Mouse (Mus musculus): ENCODE data around the gene Cisd3. TPM values are rescaled to one million over a fixed set of nuclear protein-coding genes. Genes with fewer than 3 reads are reported as not detected.
A peak's percentile ranks its signal among the peaks of the same experiment; 100 is the strongest.
"Not testable (repeated sequence)": the region's sequence is repeated elsewhere in the genome, so short reads cannot be mapped to it uniquely, and the experiment has no call there.

Cisd3 gene
- 46.1 and 50.8 TPM in 2 replicates for total RNA-seq (2014; rRNA removed; ENCODE audit: low replicate concordance)
- polyA plus RNA-seq (2015; fragmentation: Nextera tagmentation; extraction: Ambion mirVana): 125 and 135 TPM in 2 replicates

GRCm38 (mm10) chr11:97685613-97686321 lies at the start of gene Cisd3:
Gene Cisd3 (plus strand): TSS chr11:97685826.
- peak within 1 kb of the TSS; percentile 74 for H3K4me2 ChIP-seq (ENCODE audit: low read depth, low read length)
- H3K4me3 ChIP-seq (ENCODE audit: low read depth, low read length): peak within 1 kb of the TSS; percentile 45

GRCm38 (mm10) chr11:97641668-97642067 lies 44.0 kb upstream of the Cisd3 start:
- TF ChIP-seq EP300 (IDR thresholded peaks at IDR 0.05; ENCODE audit: low read depth): no peak
- TF ChIP-seq CTCF (IDR thresholded peaks at IDR 0.05; ENCODE audit: low read depth): no peak
- 41% methylated on average over 8 of the region's 8 CpGs for WGBS
- H3K27me3 ChIP-seq (ENCODE audit: control insufficient read depth, insufficient read depth, low read length): no peaks in the 10 kb centered on the region

More at GRCm38 (mm10) chr11:97685613-97686321, at the start of gene Cisd3:
- peak; percentile 91 for DNase-seq (ENCODE audit: low spot score)
- ATAC-seq (ENCODE audit: insufficient read depth, low read depth): peak; percentile 93
- Histone ChIP-seq H3K9me3 (replicated peaks; ENCODE audit: control insufficient read depth, low read length) (no peaks in the 10 kb centered on the region), H3K4me1 (ENCODE audit: control insufficient read depth, insufficient read depth) (peaks cover 10% of the 10 kb centered on the region; the same call in 1 of the 2 replicates), H3K27me3 (ENCODE audit: control insufficient read depth, insufficient read depth, low read length) (no peaks in the 10 kb centered on the region), H3K36me3 (replicated peaks; ENCODE audit: control insufficient read depth, insufficient read depth, low read length) (peaks cover 34% of the 10 kb centered on the region), H3K9ac (replicated peaks; ENCODE audit: low read depth, low read length) (peak within 1 kb of the TSS; percentile 42), H3K27ac (ENCODE audit: low read depth) (peak within 1 kb of the TSS; percentile 56)
- WGBS: under 1% methylated on average over 35 of the region's 43 CpGs
- TF ChIP-seq EP300 (IDR thresholded peaks at IDR 0.05; ENCODE audit: low read depth) (0 out of 2 replicates have a peak, but pooled peaks have one; percentile 28), CTCF (IDR thresholded peaks at IDR 0.05; ENCODE audit: low read depth) (no peak)

GRCm38 (mm10) chr11:97642746-97643145 lies 42.9 kb upstream of the Cisd3 start:
- TF ChIP-seq EP300 (IDR thresholded peaks at IDR 0.05; ENCODE audit: low read depth): no peak
- TF ChIP-seq CTCF (IDR thresholded peaks at IDR 0.05; ENCODE audit: low read depth): 0 out of 2 replicates have a peak, but pooled peaks have one; percentile 13
- Histone ChIP-seq H3K27me3 (ENCODE audit: control insufficient read depth, insufficient read depth, low read length) (no peaks in the 10 kb centered on the region), H3K4me1 (ENCODE audit: control insufficient read depth, insufficient read depth) (no peaks in the 10 kb centered on the region), H3K27ac (ENCODE audit: low read depth) (no peak overlapping the region), H3K9me3 (replicated peaks; ENCODE audit: control insufficient read depth, low read length) (no peaks in the 10 kb centered on the region), H3K9ac (replicated peaks; ENCODE audit: low read depth, low read length) (no peak overlapping the region), H3K4me3 (ENCODE audit: low read depth, low read length) (no peak overlapping the region), H3K4me2 (ENCODE audit: low read depth, low read length) (no peak overlapping the region), H3K36me3 (replicated peaks; ENCODE audit: control insufficient read depth, insufficient read depth, low read length) (no peaks in the 10 kb centered on the region)
- ATAC-seq (ENCODE audit: insufficient read depth, low read depth) (no peak), DNase-seq (ENCODE audit: low spot score) (no peak)
- 47% methylated on average over 2 of the region's 2 CpGs for WGBS

More at GRCm38 (mm10) chr11:97641668-97642067, 44.0 kb upstream of the Cisd3 start:
- H3K9me3 ChIP-seq (replicated peaks; ENCODE audit: control insufficient read depth, low read length): no peaks in the 10 kb centered on the region
- H3K27ac ChIP-seq (ENCODE audit: low read depth): no peak overlapping the region
- no peak overlapping the region for H3K9ac ChIP-seq (replicated peaks; ENCODE audit: low read depth, low read length)
- no peak overlapping the region for H3K4me2 ChIP-seq (ENCODE audit: low read depth, low read length)
- no peaks in the 10 kb centered on the region for H3K36me3 ChIP-seq (replicated peaks; ENCODE audit: control insufficient read depth, insufficient read depth, low read length)
- ATAC-seq (ENCODE audit: insufficient read depth, low read depth): no peak
- no peaks in the 10 kb centered on the region for H3K4me1 ChIP-seq (ENCODE audit: control insufficient read depth, insufficient read depth)
- H3K4me3 ChIP-seq (ENCODE audit: low read depth, low read length): no peak overlapping the region
- no peak for DNase-seq (ENCODE audit: low spot score)

- H3K27me3 ChIP-seq (ENCODE audit: control insufficient read depth, insufficient read depth, low read length): no peaks in the 10 kb centered on the region
- no peak overlapping the region for H3K9ac ChIP-seq (replicated peaks; ENCODE audit: low read depth, low read length)
- DNase-seq (ENCODE audit: low spot score): no peak
- no peaks in the 10 kb centered on the region for H3K4me1 ChIP-seq (ENCODE audit: control insufficient read depth, insufficient read depth)
- TF ChIP-seq CTCF (IDR thresholded peaks at IDR 0.05; ENCODE audit: low read depth): no peak
- no peak for TF ChIP-seq EP300 (IDR thresholded peaks at IDR 0.05; ENCODE audit: low read depth)
- H3K4me2 ChIP-seq (ENCODE audit: low read depth, low read length): no peak overlapping the region
- H3K4me3 ChIP-seq (ENCODE audit: low read depth, low read length): no peak overlapping the region
- H3K9me3 ChIP-seq (replicated peaks; ENCODE audit: control insufficient read depth, low read length): no peaks in the 10 kb centered on the region
- ATAC-seq (ENCODE audit: insufficient read depth, low read depth): no peak
- WGBS: 64% methylated on average over 8 of the region's 8 CpGs
- no peaks in the 10 kb centered on the region for H3K36me3 ChIP-seq (replicated peaks; ENCODE audit: control insufficient read depth, insufficient read depth, low read length)
- no peak overlapping the region for H3K27ac ChIP-seq (ENCODE audit: low read depth)
Measured at GRCm38 (mm10) chr11:97643380-97644055, 42.1 kb upstream of the Cisd3 start.

- H3K9ac ChIP-seq (replicated peaks; ENCODE audit: low read depth, low read length): no peak overlapping the region
- no peaks in the 10 kb centered on the region for H3K4me1 ChIP-seq (ENCODE audit: control insufficient read depth, insufficient read depth)
- TF ChIP-seq EP300 (IDR thresholded peaks at IDR 0.05; ENCODE audit: low read depth): no peak
- peak; percentile 67 for TF ChIP-seq CTCF (IDR thresholded peaks at IDR 0.05; ENCODE audit: low read depth)
- H3K4me3 ChIP-seq (ENCODE audit: low read depth, low read length): no peak overlapping the region
- no peak overlapping the region for H3K27ac ChIP-seq (ENCODE audit: low read depth)
- no peaks in the 10 kb centered on the region for H3K27me3 ChIP-seq (ENCODE audit: control insufficient read depth, insufficient read depth, low read length)
- no peaks in the 10 kb centered on the region for H3K36me3 ChIP-seq (replicated peaks; ENCODE audit: control insufficient read depth, insufficient read depth, low read length)
- H3K9me3 ChIP-seq (replicated peaks; ENCODE audit: control insufficient read depth, low read length): no peaks in the 10 kb centered on the region
- no peak for DNase-seq (ENCODE audit: low spot score)
- peak; percentile 53 for ATAC-seq (ENCODE audit: insufficient read depth, low read depth)
- WGBS: 4% methylated on average over 6 of the region's 6 CpGs
- no peak overlapping the region for H3K4me2 ChIP-seq (ENCODE audit: low read depth, low read length)
Measured at GRCm38 (mm10) chr11:97644834-97645233, 40.8 kb upstream of the Cisd3 start.

- H3K4me2 ChIP-seq (ENCODE audit: low read depth, low read length); H3K4me1 ChIP-seq (ENCODE audit: control insufficient read depth, insufficient read depth); ATAC-seq (ENCODE audit: insufficient read depth, low read depth); DNase-seq (ENCODE audit: low spot score); H3K9ac ChIP-seq (replicated peaks; ENCODE audit: low read depth, low read length); H3K36me3 ChIP-seq (replicated peaks; ENCODE audit: control insufficient read depth, insufficient read depth, low read length); H3K27me3 ChIP-seq (ENCODE audit: control insufficient read depth, insufficient read depth, low read length); H3K4me3 ChIP-seq (ENCODE audit: low read depth, low read length); H3K27ac ChIP-seq (ENCODE audit: low read depth); H3K9me3 ChIP-seq (replicated peaks; ENCODE audit: control insufficient read depth, low read length): not testable (repeated sequence)
- WGBS: 83% methylated on average over 4 of the region's 4 CpGs
Measured at GRCm38 (mm10) chr11:97648541-97648940, 37.1 kb upstream of the Cisd3 start.
